Mouse (Mus musculus): ENCODE measurements around the gene Brms1. TPM values are rescaled to one million over a fixed set of nuclear protein-coding genes. Genes with fewer than 3 reads are reported as not detected.
"Not testable (repeated sequence)": the region's sequence is repeated elsewhere in the genome, so short reads cannot be mapped to it uniquely, and the experiment has no call there.

Brms1 gene
- polyA plus RNA-seq, 1 experiment from 2014 or later: 38.4 TPM

GRCm38 (mm10) chr19:5082596-5082995, 41.4 kb downstream of the Brms1 start:
- Histone ChIP-seq H3K9me3 (no peaks in the 10 kb centered on the region), H3K27ac (no peak overlapping the region), H3K4me3 (no peak overlapping the region), H3K4me1 (peaks cover 14% of the 10 kb centered on the region), H3K36me3 (no peaks in the 10 kb centered on the region), H3K4me2 (replicated peaks) (no peak overlapping the region), H3K27me3 (peaks cover 71% of the 10 kb centered on the region), H3K9ac (no peak overlapping the region)
- 66% methylated on average over 24 of the region's 24 CpGs for WGBS
- no peak for ATAC-seq (ENCODE audit: insufficient number of reproducible peaks, insufficient read depth, low FRiP score, low TSS enrichment)

- H3K4me2 ChIP-seq (replicated peaks): peak overlapping the region; percentile 83; the same call in 1 of the 2 replicates
Observed at GRCm38 (mm10) chr19:5083961-5084833, 43.0 kb downstream of the Brms1 start.

GRCm38 (mm10) chr19:5084834-5085144, 43.6 kb downstream of the Brms1 start:
- WGBS: 6% methylated on average over 15 of the region's 15 CpGs
- no peak for ATAC-seq (ENCODE audit: insufficient number of reproducible peaks, insufficient read depth, low FRiP score, low TSS enrichment)
- peaks cover 23% of the 10 kb centered on the region for H3K4me1 ChIP-seq
- no peak overlapping the region for H3K27ac ChIP-seq
- peak overlapping the region; percentile 83 for H3K4me2 ChIP-seq (replicated peaks)
- H3K4me3 ChIP-seq: peak overlapping the region; percentile 45
- H3K36me3 ChIP-seq: no peaks in the 10 kb centered on the region
- H3K27me3 ChIP-seq: peaks cover 67% of the 10 kb centered on the region
- H3K9me3 ChIP-seq: no peaks in the 10 kb centered on the region
- H3K9ac ChIP-seq: no peak overlapping the region

More at GRCm38 (mm10) chr19:5083961-5084833, 43.0 kb downstream of the Brms1 start:
- WGBS: 74% methylated on average over 3 of the region's 3 CpGs
- peak overlapping the region; percentile 45 for H3K4me3 ChIP-seq
- H3K36me3 ChIP-seq: no peaks in the 10 kb centered on the region
- ATAC-seq (ENCODE audit: insufficient number of reproducible peaks, insufficient read depth, low FRiP score, low TSS enrichment): no peak
- H3K4me1 ChIP-seq: peaks cover 20% of the 10 kb centered on the region
- H3K27ac ChIP-seq: no peak overlapping the region
- H3K27me3 ChIP-seq: peaks cover 68% of the 10 kb centered on the region
- H3K9ac ChIP-seq: no peak overlapping the region
- H3K9me3 ChIP-seq: no peaks in the 10 kb centered on the region

GRCm38 (mm10) chr19:5085145-5085863, 44.1 kb downstream of the Brms1 start, which contains the start of gene Tmem151a:
Gene Tmem151a, minus strand, starts transcription at chr19:5085531.
- ATAC-seq (ENCODE audit: insufficient number of reproducible peaks, insufficient read depth, low FRiP score, low TSS enrichment): no peak
- H3K4me2 ChIP-seq (replicated peaks): peak within 1 kb of the TSS; percentile 83
- no peaks in the 10 kb centered on the region for H3K9me3 ChIP-seq
- H3K36me3 ChIP-seq: 0 out of 2 replicates have a peak, but pooled peaks cover under 1% of the 10 kb centered on the region
- peaks cover 62% of the 10 kb centered on the region for H3K27me3 ChIP-seq
- H3K9ac ChIP-seq: peak within 1 kb of the TSS; percentile 50; the same call in 1 of the 2 replicates
- H3K4me3 ChIP-seq: peak within 1 kb of the TSS; percentile 45
- WGBS: under 1% methylated on average over 55 of the region's 69 CpGs
- peaks cover 23% of the 10 kb centered on the region for H3K4me1 ChIP-seq
- no peak within 1 kb of the TSS for H3K27ac ChIP-seq

- H3K36me3 ChIP-seq: peaks cover 13% of the 10 kb centered on the region
- 43% methylated on average over 4 of the region's 4 CpGs for WGBS
- peaks cover 23% of the 10 kb centered on the region for H3K4me1 ChIP-seq
- not testable (repeated sequence) for H3K9ac ChIP-seq; ATAC-seq (ENCODE audit: insufficient number of reproducible peaks, insufficient read depth, low FRiP score, low TSS enrichment); H3K4me2 ChIP-seq (replicated peaks); H3K4me3 ChIP-seq; H3K27ac ChIP-seq; H3K9me3 ChIP-seq
- H3K27me3 ChIP-seq: peaks cover 50% of the 10 kb centered on the region
Observed at GRCm38 (mm10) chr19:5086533-5086932, 45.4 kb downstream of the Brms1 start.

GRCm38 (mm10) chr19:5087884-5088728, 47.0 kb downstream of the Brms1 start, which contains the start of gene Yif1a:
Gene Yif1a, plus strand, starts transcription at chr19:5088538.
- peak within 1 kb of the TSS; percentile 75 for H3K9ac ChIP-seq
- WGBS: under 1% methylated on average over 58 of the region's 58 CpGs
- peak within 1 kb of the TSS; percentile 65 for H3K27ac ChIP-seq

GRCm38 (mm10) chr19:5089324-5089723, 48.2 kb downstream of the Brms1 start:
- 90% methylated on average over 4 of the region's 4 CpGs for WGBS
- ATAC-seq (ENCODE audit: insufficient number of reproducible peaks, insufficient read depth, low FRiP score, low TSS enrichment): no peak
- peaks cover 29% of the 10 kb centered on the region for H3K4me1 ChIP-seq
- peak overlapping the region; percentile 77 for H3K4me2 ChIP-seq (replicated peaks)
- peaks cover 22% of the 10 kb centered on the region for H3K27me3 ChIP-seq
- H3K4me3 ChIP-seq: peak overlapping the region; percentile 79
- H3K9ac ChIP-seq: peak overlapping the region; percentile 75
- no peaks in the 10 kb centered on the region for H3K9me3 ChIP-seq
- H3K36me3 ChIP-seq: peaks cover 35% of the 10 kb centered on the region
- H3K27ac ChIP-seq: no peak overlapping the region

More at GRCm38 (mm10) chr19:5087884-5088728, 47.0 kb downstream of the Brms1 start, which contains the start of gene Yif1a:
- H3K4me1 ChIP-seq: peaks cover 23% of the 10 kb centered on the region
- H3K27me3 ChIP-seq: peaks cover 34% of the 10 kb centered on the region
- no peaks in the 10 kb centered on the region for H3K9me3 ChIP-seq
- peak within 1 kb of the TSS; percentile 77 for H3K4me2 ChIP-seq (replicated peaks)
- H3K4me3 ChIP-seq: peak within 1 kb of the TSS; percentile 79
- ATAC-seq (ENCODE audit: insufficient number of reproducible peaks, insufficient read depth, low FRiP score, low TSS enrichment): peak; percentile 94
- peaks cover 27% of the 10 kb centered on the region for H3K36me3 ChIP-seq

- Histone ChIP-seq H3K9me3 (no peaks in the 10 kb centered on the region), H3K4me1 (peaks cover 47% of the 10 kb centered on the region), H3K27ac (no peak overlapping the region), H3K4me3 (no peak overlapping the region), H3K9ac (no peak overlapping the region), H3K36me3 (peaks cover 35% of the 10 kb centered on the region), H3K4me2 (replicated peaks) (no peak overlapping the region), H3K27me3 (no peaks in the 10 kb centered on the region)
- 92% methylated on average over 10 of the region's 10 CpGs for WGBS
- no peak for ATAC-seq (ENCODE audit: insufficient number of reproducible peaks, insufficient read depth, low FRiP score, low TSS enrichment)
Observed at GRCm38 (mm10) chr19:5092083-5092482, 50.9 kb downstream of the Brms1 start.

- no peak overlapping the region for H3K9ac ChIP-seq
- no peaks in the 10 kb centered on the region for H3K27me3 ChIP-seq
- WGBS: 74% methylated on average over 12 of the region's 12 CpGs
- H3K9me3 ChIP-seq: no peaks in the 10 kb centered on the region
- peaks cover 35% of the 10 kb centered on the region for H3K36me3 ChIP-seq
- no peak overlapping the region for H3K27ac ChIP-seq
- no peak overlapping the region; the same call in 1 of the 2 replicates for H3K4me2 ChIP-seq (replicated peaks)
- H3K4me1 ChIP-seq: peaks cover 51% of the 10 kb centered on the region
- no peak overlapping the region for H3K4me3 ChIP-seq
- ATAC-seq (ENCODE audit: insufficient number of reproducible peaks, insufficient read depth, low FRiP score, low TSS enrichment): no peak
Observed at GRCm38 (mm10) chr19:5093481-5094242, 52.5 kb downstream of the Brms1 start.

- Histone ChIP-seq H3K4me3 (0 out of 2 replicates have a peak overlapping the region, but pooled peaks have one; percentile 2), H3K4me1 (peaks cover 51% of the 10 kb centered on the region), H3K27me3 (no peaks in the 10 kb centered on the region), H3K9ac (no peak overlapping the region), H3K9me3 (no peaks in the 10 kb centered on the region), H3K27ac (no peak overlapping the region), H3K36me3 (peaks cover 37% of the 10 kb centered on the region), H3K4me2 (replicated peaks) (peak overlapping the region; percentile 32)
- ATAC-seq (ENCODE audit: insufficient number of reproducible peaks, insufficient read depth, low FRiP score, low TSS enrichment): peak; percentile 65
- WGBS: 1% methylated on average over 21 of the region's 21 CpGs
Observed at GRCm38 (mm10) chr19:5094243-5094632, 53.1 kb downstream of the Brms1 start.
